Mouse (Mus musculus): ENCODE data around the gene Aamp. TPM values are rescaled to one million over a fixed set of nuclear protein-coding genes. Genes with fewer than 3 reads are reported as not detected.
A peak's percentile ranks its signal among the peaks of the same experiment; 100 is the strongest.

Aamp gene
- polyA plus RNA-seq, 1 experiment from 2014 or later = 258 TPM

DNA sequence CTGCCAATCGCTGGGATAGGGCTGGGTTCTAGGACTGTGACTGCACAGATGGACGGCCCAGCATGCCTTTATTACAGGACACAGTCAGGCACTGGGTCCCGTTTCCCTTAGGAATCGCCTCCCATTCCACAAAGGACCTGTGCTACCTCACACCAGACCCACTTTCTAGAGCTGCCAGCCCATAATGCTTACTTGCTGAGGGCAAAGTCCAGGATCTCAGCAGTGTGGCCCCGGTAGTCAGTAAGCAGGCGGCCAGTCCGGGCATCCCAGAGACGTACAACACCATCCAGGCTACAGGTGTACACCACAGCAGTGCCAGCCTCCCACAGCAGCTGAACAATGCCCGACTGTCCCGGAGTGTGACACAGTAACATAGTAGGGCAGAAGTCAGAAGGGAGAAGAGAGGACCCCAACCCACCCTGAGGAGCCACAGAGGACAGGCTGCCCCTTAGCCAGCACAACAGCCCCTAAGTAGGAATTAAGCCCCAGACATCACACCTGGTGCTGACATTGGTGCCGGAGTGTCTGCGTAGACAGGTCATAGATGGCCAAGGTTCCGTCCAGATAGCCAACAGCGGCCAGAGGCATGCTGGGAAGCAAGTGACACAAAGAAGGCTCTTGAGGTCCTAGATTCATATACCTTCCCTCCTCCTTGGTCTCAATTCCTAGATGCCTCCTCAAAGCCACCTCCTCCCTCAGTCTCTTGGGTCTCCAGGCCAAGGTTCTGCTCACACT is 3.8 kb downstream of the Aamp start:
- Histone ChIP-seq H3K27ac (ENCODE audit: low read depth, low read length) (no peak overlapping the region), H3K27me3 (ENCODE audit: control insufficient read depth, insufficient read depth, low read length) (no peaks in the 10 kb centered on the region), H3K36me3 (ENCODE audit: control insufficient read depth, insufficient read depth, low read length) (peaks cover 45% of the 10 kb centered on the region), H3K4me1 (ENCODE audit: control insufficient read depth, insufficient read depth, low read length) (peaks cover 11% of the 10 kb centered on the region), H3K4me3 (ENCODE audit: low read length) (no peak overlapping the region), H3K4me2 (replicated peaks; ENCODE audit: low read depth, low read length) (no peak overlapping the region), H3K9me3 (ENCODE audit: control insufficient read depth, low read length) (no peaks in the 10 kb centered on the region), H3K9ac (ENCODE audit: low read depth, low read length) (no peak overlapping the region)
- ATAC-seq (ENCODE audit: low FRiP score, low TSS enrichment) = no peak
- 94% methylated on average over 14 of the region's 14 CpGs for WGBS

DNA sequence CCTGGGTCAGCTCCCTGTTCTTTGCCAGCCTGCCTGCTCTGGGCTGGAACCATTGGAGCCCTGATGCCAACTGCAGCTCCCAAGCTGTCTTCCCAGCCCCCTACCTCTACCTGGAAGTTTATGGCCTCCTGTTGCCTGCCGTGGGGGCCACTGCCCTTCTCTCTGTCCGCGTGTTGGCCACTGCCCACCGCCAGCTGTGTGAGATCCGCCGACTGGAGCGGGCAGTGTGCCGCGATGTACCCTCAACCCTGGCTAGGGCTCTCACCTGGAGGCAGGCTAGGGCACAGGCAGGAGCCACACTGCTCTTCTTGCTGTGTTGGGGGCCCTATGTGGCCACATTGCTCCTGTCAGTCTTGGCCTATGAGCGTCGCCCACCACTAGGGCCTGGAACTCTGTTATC is 5.5 kb downstream of the Aamp start:
- ATAC-seq (ENCODE audit: low FRiP score, low TSS enrichment) = no peak
- peaks cover 45% of the 10 kb centered on the region for H3K36me3 ChIP-seq (ENCODE audit: control insufficient read depth, insufficient read depth, low read length)
- H3K27me3 ChIP-seq (ENCODE audit: control insufficient read depth, insufficient read depth, low read length) = no peaks in the 10 kb centered on the region
- H3K27ac ChIP-seq (ENCODE audit: low read depth, low read length) = no peak overlapping the region
- H3K4me2 ChIP-seq (replicated peaks; ENCODE audit: low read depth, low read length) = no peak overlapping the region
- no peak overlapping the region for H3K9ac ChIP-seq (ENCODE audit: low read depth, low read length)
- 85% methylated on average over 11 of the region's 11 CpGs for WGBS
- H3K4me3 ChIP-seq (ENCODE audit: low read length) = no peak overlapping the region
- peaks cover 21% of the 10 kb centered on the region for H3K4me1 ChIP-seq (ENCODE audit: control insufficient read depth, insufficient read depth, low read length)
- no peaks in the 10 kb centered on the region for H3K9me3 ChIP-seq (ENCODE audit: control insufficient read depth, low read length)

DNA sequence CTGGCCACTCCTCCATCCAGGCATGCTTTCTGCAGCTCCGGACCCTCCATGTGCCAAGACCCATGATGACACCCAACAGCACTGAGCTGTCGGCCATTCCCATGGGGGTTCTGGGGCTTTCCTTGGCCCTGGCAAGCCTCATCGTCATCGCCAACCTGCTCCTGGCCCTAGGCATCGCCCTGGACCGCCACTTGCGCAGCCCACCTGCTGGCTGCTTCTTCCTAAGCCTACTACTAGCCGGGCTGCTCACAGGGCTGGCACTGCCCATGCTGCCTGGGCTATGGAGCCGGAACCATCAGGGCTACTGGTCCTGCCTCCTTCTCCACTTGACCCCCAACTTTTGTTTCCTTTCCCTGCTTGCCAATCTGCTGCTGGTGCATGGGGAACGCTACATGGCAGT is 6.0 kb downstream of the Aamp start, which contains the start of gene Gpbar1:
TSS of gene Gpbar1 (plus strand) at position 13 of the 400 bp plus-strand sequence.
- Histone ChIP-seq H3K4me1 (ENCODE audit: control insufficient read depth, insufficient read depth, low read length) (peaks cover 17% of the 10 kb centered on the region), H3K27me3 (ENCODE audit: control insufficient read depth, insufficient read depth, low read length) (no peaks in the 10 kb centered on the region), H3K4me3 (ENCODE audit: low read length) (no peak within 1 kb of the TSS), H3K9ac (ENCODE audit: low read depth, low read length) (0 out of 2 replicates have a peak within 1 kb of the TSS, but pooled peaks have one; percentile 28), H3K36me3 (ENCODE audit: control insufficient read depth, insufficient read depth, low read length) (peaks cover 45% of the 10 kb centered on the region), H3K9me3 (ENCODE audit: control insufficient read depth, low read length) (no peaks in the 10 kb centered on the region), H3K27ac (ENCODE audit: low read depth, low read length) (no peak within 1 kb of the TSS), H3K4me2 (replicated peaks; ENCODE audit: low read depth, low read length) (0 out of 2 replicates have a peak within 1 kb of the TSS, but pooled peaks have one; percentile 2)
- WGBS = 91% methylated on average over 10 of the region's 10 CpGs
- ATAC-seq (ENCODE audit: low FRiP score, low TSS enrichment) = no peak

DNA sequence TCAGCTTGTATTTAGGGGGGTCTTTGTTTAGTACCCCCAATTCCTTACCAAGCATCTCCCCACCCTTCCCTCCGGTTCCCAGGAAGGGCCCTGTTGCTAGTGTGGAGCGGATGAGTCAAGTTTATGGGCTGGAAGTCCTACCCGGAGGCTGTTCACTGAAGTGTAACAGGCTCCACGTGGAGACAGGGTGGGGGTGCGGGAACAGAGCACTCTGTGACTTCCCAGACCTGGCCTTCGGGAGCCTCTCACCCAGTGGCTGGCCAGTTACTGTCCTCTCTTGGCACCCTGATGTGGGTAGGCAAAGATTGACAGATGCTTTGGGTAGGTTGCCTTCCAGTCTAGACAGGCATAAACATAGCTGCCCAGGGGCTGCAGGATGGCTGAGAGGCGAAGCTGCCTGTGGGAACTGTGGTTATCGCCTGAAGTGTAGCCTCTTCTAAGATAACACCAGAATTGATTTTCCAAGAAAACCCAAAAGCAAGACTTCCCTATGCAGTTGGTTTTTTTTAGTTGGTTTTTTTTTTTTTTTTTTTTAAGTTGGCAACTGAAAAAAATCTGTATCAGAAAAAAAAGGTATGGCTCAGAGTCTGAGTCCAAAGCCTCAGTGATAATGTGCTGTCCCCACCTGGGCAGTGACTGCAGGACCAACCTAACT is 6.5 kb downstream of the Aamp start:
- H3K27ac ChIP-seq (ENCODE audit: low read depth, low read length) = no peak overlapping the region

DNA sequence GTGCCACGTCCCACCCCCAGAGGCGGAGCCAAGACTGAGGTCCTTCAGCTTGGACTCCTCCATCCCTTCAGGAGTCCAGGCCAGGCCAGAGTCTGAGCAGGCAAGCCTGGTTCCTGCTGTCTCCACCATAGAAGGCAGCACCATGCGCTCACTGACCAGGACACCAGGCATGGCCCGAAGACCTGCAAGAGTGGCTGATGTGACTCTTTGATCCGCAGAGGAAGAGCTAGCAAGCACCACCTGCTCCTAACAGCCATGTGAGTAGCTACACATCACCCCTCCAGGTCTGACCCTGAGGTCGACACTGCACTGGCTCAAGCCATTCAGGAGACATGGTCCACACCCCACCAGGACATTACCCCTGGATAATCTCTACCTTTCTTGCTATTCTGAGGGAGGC is 7.5 kb downstream of the Aamp start:
- ATAC-seq (ENCODE audit: low FRiP score, low TSS enrichment) = 0 out of 2 replicates have a peak, but pooled peaks have one; percentile 26
- no peak overlapping the region for H3K9ac ChIP-seq (ENCODE audit: low read depth, low read length)
- no peaks in the 10 kb centered on the region for H3K9me3 ChIP-seq (ENCODE audit: control insufficient read depth, low read length)
- no peak overlapping the region for H3K27ac ChIP-seq (ENCODE audit: low read depth, low read length)
- H3K36me3 ChIP-seq (ENCODE audit: control insufficient read depth, insufficient read depth, low read length) = peaks cover 32% of the 10 kb centered on the region
- 63% methylated on average over 6 of the region's 6 CpGs for WGBS
- no peak overlapping the region for H3K4me2 ChIP-seq (replicated peaks; ENCODE audit: low read depth, low read length)
- peaks cover 17% of the 10 kb centered on the region for H3K4me1 ChIP-seq (ENCODE audit: control insufficient read depth, insufficient read depth, low read length)
- H3K4me3 ChIP-seq (ENCODE audit: low read length) = no peak overlapping the region
- H3K27me3 ChIP-seq (ENCODE audit: control insufficient read depth, insufficient read depth, low read length) = no peaks in the 10 kb centered on the region

More for the DNA sequence above, 6.5 kb downstream of the Aamp start:
- ATAC-seq (ENCODE audit: low FRiP score, low TSS enrichment) = peak; percentile 40; the same call in 1 of the 2 replicates
- Histone ChIP-seq H3K27me3 (ENCODE audit: control insufficient read depth, insufficient read depth, low read length) (no peaks in the 10 kb centered on the region), H3K4me3 (ENCODE audit: low read length) (no peak overlapping the region), H3K9ac (ENCODE audit: low read depth, low read length) (0 out of 2 replicates have a peak overlapping the region, but pooled peaks have one; percentile 28), H3K4me2 (replicated peaks; ENCODE audit: low read depth, low read length) (0 out of 2 replicates have a peak overlapping the region, but pooled peaks have one; percentile 2), H3K36me3 (ENCODE audit: control insufficient read depth, insufficient read depth, low read length) (peaks cover 42% of the 10 kb centered on the region), H3K4me1 (ENCODE audit: control insufficient read depth, insufficient read depth, low read length) (peaks cover 17% of the 10 kb centered on the region), H3K9me3 (ENCODE audit: control insufficient read depth, low read length) (no peaks in the 10 kb centered on the region)
- 28% methylated on average over 8 of the region's 8 CpGs for WGBS

DNA sequence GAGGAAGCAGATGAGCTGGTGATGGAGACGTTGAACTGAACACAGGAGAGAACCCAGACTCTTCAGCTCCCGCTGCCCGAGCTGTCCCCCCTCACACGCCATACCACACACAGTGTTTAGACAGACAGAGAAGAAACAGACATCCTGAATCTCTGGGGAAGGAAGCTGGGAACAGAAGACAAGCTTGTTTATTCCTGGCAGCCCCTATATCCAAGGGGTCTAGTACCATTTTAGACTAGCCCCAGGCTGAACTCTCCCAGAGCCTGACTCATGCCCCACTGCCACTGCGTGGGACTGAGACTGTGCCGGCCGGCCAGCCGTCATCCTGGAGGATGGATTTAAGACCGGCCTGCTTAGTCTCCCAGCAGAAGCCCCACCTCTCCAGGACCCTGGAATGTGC is 9.5 kb downstream of the Aamp start:
- WGBS = 10% methylated on average over 9 of the region's 9 CpGs
- H3K27ac ChIP-seq (ENCODE audit: low read depth, low read length) = peak overlapping the region; percentile 19; the same call in 1 of the 2 replicates
- peaks cover 12% of the 10 kb centered on the region for H3K36me3 ChIP-seq (ENCODE audit: control insufficient read depth, insufficient read depth, low read length)
- H3K9me3 ChIP-seq (ENCODE audit: control insufficient read depth, low read length) = no peaks in the 10 kb centered on the region
- no peak overlapping the region for H3K4me2 ChIP-seq (replicated peaks; ENCODE audit: low read depth, low read length)
- peak; percentile 43; the same call in 1 of the 2 replicates for ATAC-seq (ENCODE audit: low FRiP score, low TSS enrichment)
- no peak overlapping the region for H3K9ac ChIP-seq (ENCODE audit: low read depth, low read length)
- H3K4me1 ChIP-seq (ENCODE audit: control insufficient read depth, insufficient read depth, low read length) = peaks cover 17% of the 10 kb centered on the region
- no peaks in the 10 kb centered on the region for H3K27me3 ChIP-seq (ENCODE audit: control insufficient read depth, insufficient read depth, low read length)
- no peak overlapping the region for H3K4me3 ChIP-seq (ENCODE audit: low read length)

DNA sequence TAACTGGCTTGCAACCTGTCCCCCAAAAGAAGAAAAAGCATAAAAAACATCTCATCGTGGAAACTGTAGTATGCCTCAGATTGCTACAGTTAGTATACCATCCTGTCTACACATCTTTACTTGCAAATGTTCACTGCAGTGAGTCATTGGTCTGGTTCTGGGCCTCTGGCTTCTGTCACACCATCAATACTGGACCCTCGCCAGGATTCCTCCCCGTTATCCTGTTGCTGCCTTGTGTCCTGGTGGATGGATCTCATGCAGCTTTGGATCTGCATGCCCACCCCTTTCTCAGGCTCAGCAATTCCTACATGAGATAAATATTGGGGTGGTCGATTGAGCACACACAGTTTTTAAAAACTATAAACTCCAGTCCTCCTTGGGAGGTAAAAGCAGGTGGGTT is 12.9 kb downstream of the Aamp start:
- WGBS = 80% methylated on average over 4 of the region's 4 CpGs
- H3K27ac ChIP-seq (ENCODE audit: low read depth, low read length) = no peak overlapping the region
- ATAC-seq (ENCODE audit: low FRiP score, low TSS enrichment) = no peak

DNA sequence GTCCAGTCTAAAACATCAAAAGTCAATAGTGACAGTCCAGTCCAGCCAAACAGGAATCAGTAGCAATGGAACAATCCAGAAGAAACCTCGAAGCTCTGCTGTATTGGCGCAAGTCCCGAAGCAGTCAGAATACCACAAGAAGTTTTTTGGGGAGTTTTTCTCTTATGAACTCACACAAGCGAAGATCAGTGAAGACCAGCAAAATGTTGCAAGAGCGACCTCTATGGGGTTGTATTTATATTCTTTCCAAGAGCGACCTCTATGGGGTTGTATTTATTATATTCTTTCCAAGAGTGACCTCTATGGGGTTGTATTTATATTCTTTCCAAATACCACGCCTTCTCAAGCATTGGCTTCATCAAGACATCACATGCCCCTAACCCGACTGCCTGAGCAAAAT is 15.8 kb downstream of the Aamp start:
- H3K4me2 ChIP-seq (replicated peaks; ENCODE audit: low read depth, low read length) = no peak overlapping the region
- no peak for ATAC-seq (ENCODE audit: low FRiP score, low TSS enrichment)
- H3K27me3 ChIP-seq (ENCODE audit: control insufficient read depth, insufficient read depth, low read length) = no peaks in the 10 kb centered on the region
- H3K9ac ChIP-seq (ENCODE audit: low read depth, low read length) = no peak overlapping the region
- peaks cover 54% of the 10 kb centered on the region for H3K36me3 ChIP-seq (ENCODE audit: control insufficient read depth, insufficient read depth, low read length)
- no peak overlapping the region for H3K4me3 ChIP-seq (ENCODE audit: low read length)
- no peaks in the 10 kb centered on the region for H3K9me3 ChIP-seq (ENCODE audit: control insufficient read depth, low read length)
- WGBS = 88% methylated on average over 8 of the region's 8 CpGs
- no peaks in the 10 kb centered on the region for H3K4me1 ChIP-seq (ENCODE audit: control insufficient read depth, insufficient read depth, low read length)
- H3K27ac ChIP-seq (ENCODE audit: low read depth, low read length) = no peak overlapping the region

More for the DNA sequence above, 12.9 kb downstream of the Aamp start:
- no peaks in the 10 kb centered on the region for H3K9me3 ChIP-seq (ENCODE audit: control insufficient read depth, low read length)
- no peaks in the 10 kb centered on the region for H3K27me3 ChIP-seq (ENCODE audit: control insufficient read depth, insufficient read depth, low read length)
- no peak overlapping the region for H3K9ac ChIP-seq (ENCODE audit: low read depth, low read length)
- peaks cover 27% of the 10 kb centered on the region for H3K36me3 ChIP-seq (ENCODE audit: control insufficient read depth, insufficient read depth, low read length)
- no peak overlapping the region for H3K4me2 ChIP-seq (replicated peaks; ENCODE audit: low read depth, low read length)
- H3K4me1 ChIP-seq (ENCODE audit: control insufficient read depth, insufficient read depth, low read length) = peaks cover 13% of the 10 kb centered on the region
- H3K4me3 ChIP-seq (ENCODE audit: low read length) = no peak overlapping the region

DNA sequence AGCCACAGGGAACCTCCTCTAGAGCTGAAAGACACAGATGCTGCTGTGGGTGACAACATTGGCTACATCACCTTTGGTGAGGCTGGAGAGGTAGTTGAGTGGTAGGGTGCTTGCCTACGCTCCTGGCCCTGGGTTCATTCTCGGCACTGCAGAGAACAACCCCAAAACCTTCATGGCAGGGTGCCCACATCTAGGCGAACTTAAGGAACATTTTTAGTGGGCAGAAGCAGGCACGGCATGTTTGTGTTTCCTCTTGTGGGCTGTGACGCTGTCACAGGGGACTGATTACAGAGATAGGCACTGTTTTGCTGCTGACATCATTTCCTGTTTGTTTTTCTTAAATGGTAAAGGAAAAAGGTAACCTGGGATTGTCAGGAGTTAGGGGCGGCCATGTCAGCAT is 22.0 kb downstream of the Aamp start:
- Histone ChIP-seq H3K4me2 (replicated peaks; ENCODE audit: low read depth, low read length) (no peak overlapping the region), H3K9ac (ENCODE audit: low read depth, low read length) (no peak overlapping the region), H3K4me1 (ENCODE audit: control insufficient read depth, insufficient read depth, low read length) (no peaks in the 10 kb centered on the region), H3K36me3 (ENCODE audit: control insufficient read depth, insufficient read depth, low read length) (peaks cover 85% of the 10 kb centered on the region), H3K27ac (ENCODE audit: low read depth, low read length) (no peak overlapping the region), H3K4me3 (ENCODE audit: low read length) (no peak overlapping the region), H3K27me3 (ENCODE audit: control insufficient read depth, insufficient read depth, low read length) (no peaks in the 10 kb centered on the region), H3K9me3 (ENCODE audit: control insufficient read depth, low read length) (no peaks in the 10 kb centered on the region)
- no peak for ATAC-seq (ENCODE audit: low FRiP score, low TSS enrichment)
- 92% methylated on average over 6 of the region's 6 CpGs for WGBS
